Mouse (Mus musculus): ENCODE data around the gene Arhgap21. TPM values are rescaled to one million over a fixed set of nuclear protein-coding genes. Genes with fewer than 3 reads are reported as not detected.
"Not testable (repeated sequence)": the region's sequence is repeated elsewhere in the genome, so short reads cannot be mapped to it uniquely, and the experiment has no call there.

Gene Arhgap21
- polyA plus RNA-seq, 1 experiment from 2014 or later: 62.7 TPM

DNA sequence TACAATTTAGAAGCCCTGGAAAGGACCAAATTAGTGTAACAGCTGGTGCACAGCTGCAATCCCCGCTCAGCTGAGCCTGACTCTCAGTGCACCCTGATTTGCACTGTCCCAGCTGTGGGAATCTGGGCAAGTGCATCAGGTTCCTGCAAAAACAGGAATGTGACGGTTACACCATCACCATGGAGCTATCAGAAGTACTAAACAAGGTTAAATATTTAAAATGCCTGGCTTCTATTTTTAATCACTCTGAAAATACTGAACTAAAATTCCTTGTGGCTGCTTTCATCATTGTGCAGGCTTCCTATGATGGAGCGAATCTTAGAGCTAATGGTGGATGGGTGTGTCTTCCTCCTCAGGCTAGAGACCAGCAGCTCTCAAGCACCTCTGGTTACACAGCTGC is 29.3 kb downstream of the Arhgap21 start:
- Histone ChIP-seq H3K4me2 (ENCODE audit: low read length) (no peak overlapping the region), H3K4me3 (replicated peaks; ENCODE audit: low read depth, low read length) (no peak overlapping the region), H3K4me1 (ENCODE audit: control insufficient read depth, insufficient read depth, low read length) (peaks cover 28% of the 10 kb centered on the region), H3K36me3 (ENCODE audit: control insufficient read depth, insufficient read depth, low read length) (no peaks in the 10 kb centered on the region), H3K27me3 (ENCODE audit: control insufficient read depth, insufficient read depth, low read length) (no peaks in the 10 kb centered on the region), H3K27ac (replicated peaks; ENCODE audit: low read depth, low read length) (no peak overlapping the region), H3K9ac (replicated peaks; ENCODE audit: low read length) (no peak overlapping the region), H3K9me3 (ENCODE audit: control insufficient read depth, low read length) (no peaks in the 10 kb centered on the region)
- 86% methylated on average over 3 of the region's 3 CpGs for WGBS
- DNase-seq (no peak), ATAC-seq (ENCODE audit: low FRiP score, low TSS enrichment) (no peak)

DNA sequence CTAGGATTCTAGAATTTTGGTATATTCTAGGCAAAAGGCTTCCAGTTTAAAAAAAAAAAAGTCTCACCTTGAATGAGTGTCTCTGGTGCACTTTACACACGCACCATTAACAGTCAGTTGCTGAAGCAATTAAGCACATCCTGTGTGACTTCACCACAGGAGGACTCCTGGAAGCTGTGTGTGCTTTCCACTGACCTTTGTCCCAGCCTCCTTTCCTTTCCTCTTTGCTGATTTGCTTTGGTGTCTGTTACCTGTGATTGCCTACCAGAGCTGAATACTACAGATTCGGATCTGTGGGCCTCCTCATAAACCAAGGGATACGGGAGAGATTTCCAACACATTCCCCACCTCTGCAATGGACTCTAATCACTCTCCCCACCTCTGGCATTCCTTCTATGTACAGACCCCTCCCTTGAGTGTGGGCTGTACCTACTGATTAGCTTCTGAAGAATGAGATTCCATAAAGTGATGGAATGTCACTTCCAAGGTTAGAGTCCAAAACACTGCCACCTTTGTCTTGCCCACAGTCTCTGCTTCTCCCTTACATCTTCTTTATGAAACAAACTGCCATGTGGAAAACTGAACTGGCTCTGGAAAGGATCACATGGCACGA is 32.0 kb downstream of the Arhgap21 start:
- Histone ChIP-seq H3K4me2 (ENCODE audit: low read length) (no peak overlapping the region), H3K9ac (replicated peaks; ENCODE audit: low read length) (no peak overlapping the region), H3K27ac (replicated peaks; ENCODE audit: low read depth, low read length) (no peak overlapping the region), H3K4me3 (replicated peaks; ENCODE audit: low read depth, low read length) (no peak overlapping the region), H3K4me1 (ENCODE audit: control insufficient read depth, insufficient read depth, low read length) (peaks cover 9% of the 10 kb centered on the region; the same call in 1 of the 2 replicates), H3K27me3 (ENCODE audit: control insufficient read depth, insufficient read depth, low read length) (no peaks in the 10 kb centered on the region), H3K36me3 (ENCODE audit: control insufficient read depth, insufficient read depth, low read length) (no peaks in the 10 kb centered on the region), H3K9me3 (ENCODE audit: control insufficient read depth, low read length) (no peaks in the 10 kb centered on the region)
- no peak for DNase-seq
- WGBS: 87% methylated on average over 4 of the region's 4 CpGs
- no peak for ATAC-seq (ENCODE audit: low FRiP score, low TSS enrichment)

GRCm38 (mm10) chr2:20934406-20934805 is 34.3 kb downstream of the Arhgap21 start:
- Histone ChIP-seq H3K27me3 (ENCODE audit: control insufficient read depth, insufficient read depth, low read length) (no peaks in the 10 kb centered on the region), H3K9me3 (ENCODE audit: control insufficient read depth, low read length) (no peaks in the 10 kb centered on the region), H3K9ac (replicated peaks; ENCODE audit: low read length) (no peak overlapping the region), H3K4me1 (ENCODE audit: control insufficient read depth, insufficient read depth, low read length) (peaks cover 9% of the 10 kb centered on the region; the same call in 1 of the 2 replicates), H3K27ac (replicated peaks; ENCODE audit: low read depth, low read length) (no peak overlapping the region), H3K4me2 (ENCODE audit: low read length) (no peak overlapping the region), H3K4me3 (replicated peaks; ENCODE audit: low read depth, low read length) (no peak overlapping the region), H3K36me3 (ENCODE audit: control insufficient read depth, insufficient read depth, low read length) (no peaks in the 10 kb centered on the region)
- 35% methylated on average over 9 of the region's 9 CpGs for WGBS
- no peak for ATAC-seq (ENCODE audit: low FRiP score, low TSS enrichment)
- DNase-seq: no peak

GRCm38 (mm10) chr2:20932748-20933313 is 35.9 kb downstream of the Arhgap21 start:
- Histone ChIP-seq H3K4me3 (replicated peaks; ENCODE audit: low read depth, low read length) (no peak overlapping the region), H3K4me1 (ENCODE audit: control insufficient read depth, insufficient read depth, low read length) (peaks cover 9% of the 10 kb centered on the region; the same call in 1 of the 2 replicates), H3K9ac (replicated peaks; ENCODE audit: low read length) (no peak overlapping the region), H3K27ac (replicated peaks; ENCODE audit: low read depth, low read length) (no peak overlapping the region), H3K4me2 (ENCODE audit: low read length) (no peak overlapping the region), H3K9me3 (ENCODE audit: control insufficient read depth, low read length) (no peaks in the 10 kb centered on the region), H3K27me3 (ENCODE audit: control insufficient read depth, insufficient read depth, low read length) (no peaks in the 10 kb centered on the region), H3K36me3 (ENCODE audit: control insufficient read depth, insufficient read depth, low read length) (no peaks in the 10 kb centered on the region)
- 92% methylated on average over 8 of the region's 8 CpGs for WGBS
- ATAC-seq (ENCODE audit: low FRiP score, low TSS enrichment): no peak
- no peak for DNase-seq

DNA sequence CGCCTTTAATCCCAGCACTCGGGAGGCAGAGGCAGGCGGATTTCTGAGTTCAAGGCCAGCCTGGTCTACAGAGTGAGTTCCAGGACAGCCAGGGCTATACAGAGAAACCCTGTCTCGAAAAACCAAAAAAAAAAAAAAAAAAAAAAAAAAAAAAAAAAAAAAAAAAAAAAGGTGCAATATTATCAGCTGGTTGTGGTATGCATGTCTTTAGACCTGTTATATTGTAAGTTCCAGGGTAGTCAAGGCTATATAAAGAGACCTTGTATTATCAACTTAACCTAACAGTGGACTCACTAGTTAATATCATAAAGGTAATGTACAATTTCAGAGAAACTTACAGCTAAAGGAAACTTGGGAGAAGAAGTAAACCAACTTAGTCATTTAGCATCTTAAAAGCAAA is 36.9 kb downstream of the Arhgap21 start:
- not testable (repeated sequence) for H3K27me3 ChIP-seq (ENCODE audit: control insufficient read depth, insufficient read depth, low read length); H3K36me3 ChIP-seq (ENCODE audit: control insufficient read depth, insufficient read depth, low read length); H3K4me2 ChIP-seq (ENCODE audit: low read length); H3K4me3 ChIP-seq (replicated peaks; ENCODE audit: low read depth, low read length); H3K9ac ChIP-seq (replicated peaks; ENCODE audit: low read length); H3K9me3 ChIP-seq (ENCODE audit: control insufficient read depth, low read length); DNase-seq; H3K27ac ChIP-seq (replicated peaks; ENCODE audit: low read depth, low read length); H3K4me1 ChIP-seq (ENCODE audit: control insufficient read depth, insufficient read depth, low read length); ATAC-seq (ENCODE audit: low FRiP score, low TSS enrichment)
- 97% methylated on average over 3 of the region's 4 CpGs for WGBS

GRCm38 (mm10) chr2:20928454-20928853 is 40.2 kb downstream of the Arhgap21 start:
- DNase-seq (no peak), ATAC-seq (ENCODE audit: low FRiP score, low TSS enrichment) (no peak)
- peaks cover 3% of the 10 kb centered on the region; the same call in 1 of the 2 replicates for H3K4me1 ChIP-seq (ENCODE audit: control insufficient read depth, insufficient read depth, low read length)
- no peak overlapping the region for H3K9ac ChIP-seq (replicated peaks; ENCODE audit: low read length)
- no peaks in the 10 kb centered on the region for H3K36me3 ChIP-seq (ENCODE audit: control insufficient read depth, insufficient read depth, low read length)
- no peaks in the 10 kb centered on the region for H3K9me3 ChIP-seq (ENCODE audit: control insufficient read depth, low read length)
- H3K27me3 ChIP-seq (ENCODE audit: control insufficient read depth, insufficient read depth, low read length): no peaks in the 10 kb centered on the region
- no peak overlapping the region for H3K4me3 ChIP-seq (replicated peaks; ENCODE audit: low read depth, low read length)
- H3K4me2 ChIP-seq (ENCODE audit: low read length): no peak overlapping the region
- no peak overlapping the region for H3K27ac ChIP-seq (replicated peaks; ENCODE audit: low read depth, low read length)

DNA sequence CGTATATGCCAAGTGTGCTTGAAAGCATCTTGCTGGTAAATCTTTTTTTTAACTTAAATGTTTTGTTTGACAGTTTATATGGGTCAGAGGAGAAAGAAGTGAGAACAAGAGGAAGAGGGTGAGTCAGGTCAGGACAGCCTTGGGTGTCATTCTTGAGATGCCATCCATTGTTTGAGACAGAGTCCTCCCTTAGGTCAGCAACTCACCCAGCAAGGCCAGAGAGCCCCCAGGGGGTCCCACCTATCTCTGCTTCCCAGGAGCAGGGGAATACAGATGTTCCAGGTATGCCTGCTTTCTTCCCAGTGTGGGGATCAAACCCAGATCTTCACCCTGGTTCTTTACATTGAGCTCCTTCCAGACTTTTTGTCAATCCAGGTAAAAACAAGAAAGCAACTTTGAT is 43.7 kb downstream of the Arhgap21 start:
- no peaks in the 10 kb centered on the region for H3K27me3 ChIP-seq (ENCODE audit: control insufficient read depth, insufficient read depth, low read length)
- no peak overlapping the region for H3K4me2 ChIP-seq (ENCODE audit: low read length)
- no peak overlapping the region for H3K27ac ChIP-seq (replicated peaks; ENCODE audit: low read depth, low read length)
- H3K9ac ChIP-seq (replicated peaks; ENCODE audit: low read length): no peak overlapping the region
- no peaks in the 10 kb centered on the region for H3K36me3 ChIP-seq (ENCODE audit: control insufficient read depth, insufficient read depth, low read length)
- peaks cover 18% of the 10 kb centered on the region for H3K4me1 ChIP-seq (ENCODE audit: control insufficient read depth, insufficient read depth, low read length)
- no peak for DNase-seq
- H3K4me3 ChIP-seq (replicated peaks; ENCODE audit: low read depth, low read length): no peak overlapping the region
- no peaks in the 10 kb centered on the region for H3K9me3 ChIP-seq (ENCODE audit: control insufficient read depth, low read length)
- ATAC-seq (ENCODE audit: low FRiP score, low TSS enrichment): no peak
- WGBS: 84% methylated on average over 1 of the region's 1 CpGs

- H3K4me2 ChIP-seq (ENCODE audit: low read length): no peak overlapping the region
- no peak overlapping the region for H3K27ac ChIP-seq (replicated peaks; ENCODE audit: low read depth, low read length)
- H3K27me3 ChIP-seq (ENCODE audit: control insufficient read depth, insufficient read depth, low read length): no peaks in the 10 kb centered on the region
- DNase-seq: no peak
- no peak for ATAC-seq (ENCODE audit: low FRiP score, low TSS enrichment)
- peaks cover 18% of the 10 kb centered on the region for H3K4me1 ChIP-seq (ENCODE audit: control insufficient read depth, insufficient read depth, low read length)
- H3K36me3 ChIP-seq (ENCODE audit: control insufficient read depth, insufficient read depth, low read length): no peaks in the 10 kb centered on the region
- H3K9ac ChIP-seq (replicated peaks; ENCODE audit: low read length): no peak overlapping the region
- WGBS: 17% methylated on average over 1 of the region's 1 CpGs
- H3K4me3 ChIP-seq (replicated peaks; ENCODE audit: low read depth, low read length): no peak overlapping the region
- H3K9me3 ChIP-seq (ENCODE audit: control insufficient read depth, low read length): no peaks in the 10 kb centered on the region
Observed at GRCm38 (mm10) chr2:20922366-20922765, 46.3 kb downstream of the Arhgap21 start.

DNA sequence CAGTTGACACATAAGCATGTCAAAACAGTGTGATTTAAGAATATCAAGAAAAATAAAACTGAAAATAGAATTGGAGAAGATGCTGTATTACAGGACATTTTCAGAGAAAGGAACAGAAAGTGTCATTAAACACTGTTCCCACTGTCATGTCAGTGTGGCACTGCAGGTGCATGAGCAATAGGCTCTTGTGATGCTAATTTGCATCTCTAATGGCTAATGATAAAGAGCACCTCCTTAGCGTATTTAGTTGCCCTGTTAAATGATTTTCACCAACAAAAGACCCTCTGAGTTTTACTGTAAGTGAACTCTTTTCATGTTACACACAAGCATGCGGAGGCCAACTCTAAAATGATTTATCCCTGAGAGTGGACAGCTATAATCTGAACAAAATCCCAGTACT is 47.1 kb downstream of the Arhgap21 start:
- WGBS: 61% methylated on average over 2 of the region's 2 CpGs
- ATAC-seq (ENCODE audit: low FRiP score, low TSS enrichment): no peak
- Histone ChIP-seq H3K27ac (replicated peaks; ENCODE audit: low read depth, low read length) (no peak overlapping the region), H3K9me3 (ENCODE audit: control insufficient read depth, low read length) (no peaks in the 10 kb centered on the region), H3K27me3 (ENCODE audit: control insufficient read depth, insufficient read depth, low read length) (no peaks in the 10 kb centered on the region), H3K4me2 (ENCODE audit: low read length) (no peak overlapping the region), H3K4me3 (replicated peaks; ENCODE audit: low read depth, low read length) (no peak overlapping the region), H3K4me1 (ENCODE audit: control insufficient read depth, insufficient read depth, low read length) (peaks cover 18% of the 10 kb centered on the region), H3K36me3 (ENCODE audit: control insufficient read depth, insufficient read depth, low read length) (no peaks in the 10 kb centered on the region), H3K9ac (replicated peaks; ENCODE audit: low read length) (no peak overlapping the region)
- no peak for DNase-seq
